Mouse (Mus musculus): Measurements from ENCODE around the gene Hist1h2ad. TPM values are rescaled to one million over a fixed set of nuclear protein-coding genes. Genes with fewer than 3 reads are reported as not detected.
"Not testable (repeated sequence)": the region's sequence is repeated elsewhere in the genome, so short reads cannot be mapped to it uniquely, and the experiment has no call there.

Gene Hist1h2ad
- polyA plus RNA-seq, 1 experiment from 2014 or later, result 3.2 TPM

GRCm38 (mm10) chr13:23539821-23540220 is 34.4 kb upstream of the Hist1h2ad start:
- H3K4me2 ChIP-seq (ENCODE audit: low read length); H3K4me1 ChIP-seq (ENCODE audit: control insufficient read depth, insufficient read depth, low read length); H3K4me3 ChIP-seq (ENCODE audit: low read depth, low read length); H3K9ac ChIP-seq (ENCODE audit: low read length); H3K27me3 ChIP-seq (replicated peaks; ENCODE audit: control insufficient read depth, insufficient read depth, low read length); H3K36me3 ChIP-seq (ENCODE audit: control insufficient read depth, insufficient read depth, low read length); H3K9me3 ChIP-seq (replicated peaks; ENCODE audit: control insufficient read depth, low read length); ATAC-seq; H3K27ac ChIP-seq (ENCODE audit: low read depth, low read length); DNase-seq (ENCODE audit: low spot score): not testable (repeated sequence)
- 74% methylated on average over 1 of the region's 1 CpGs for WGBS

GRCm38 (mm10) chr13:23541497-23541896 is 32.7 kb upstream of the Hist1h2ad start:
- no peak overlapping the region for H3K4me3 ChIP-seq (ENCODE audit: low read depth, low read length)
- 74% methylated on average over 3 of the region's 3 CpGs for WGBS
- no peaks in the 10 kb centered on the region for H3K9me3 ChIP-seq (replicated peaks; ENCODE audit: control insufficient read depth, low read length)
- no peak overlapping the region for H3K9ac ChIP-seq (ENCODE audit: low read length)
- H3K27ac ChIP-seq (ENCODE audit: low read depth, low read length), result no peak overlapping the region
- no peak overlapping the region for H3K4me2 ChIP-seq (ENCODE audit: low read length)
- no peak for DNase-seq (ENCODE audit: low spot score)
- H3K36me3 ChIP-seq (ENCODE audit: control insufficient read depth, insufficient read depth, low read length), result no peaks in the 10 kb centered on the region
- no peaks in the 10 kb centered on the region for H3K27me3 ChIP-seq (replicated peaks; ENCODE audit: control insufficient read depth, insufficient read depth, low read length)
- peaks cover 3% of the 10 kb centered on the region; the same call in 1 of the 2 replicates for H3K4me1 ChIP-seq (ENCODE audit: control insufficient read depth, insufficient read depth, low read length)
- ATAC-seq, result no peak

GRCm38 (mm10) chr13:23542225-23542980 is 31.8 kb upstream of the Hist1h2ad start:
- Histone ChIP-seq H3K4me3 (ENCODE audit: low read depth, low read length) (peak overlapping the region; percentile 37), H3K9ac (ENCODE audit: low read length) (peak overlapping the region; percentile 57; the same call in 1 of the 2 replicates), H3K27ac (ENCODE audit: low read depth, low read length) (peak overlapping the region; percentile 75), H3K4me2 (ENCODE audit: low read length) (peak overlapping the region; percentile 81)
- not testable (repeated sequence) for H3K36me3 ChIP-seq (ENCODE audit: control insufficient read depth, insufficient read depth, low read length); H3K27me3 ChIP-seq (replicated peaks; ENCODE audit: control insufficient read depth, insufficient read depth, low read length); H3K4me1 ChIP-seq (ENCODE audit: control insufficient read depth, insufficient read depth, low read length); ATAC-seq; H3K9me3 ChIP-seq (replicated peaks; ENCODE audit: control insufficient read depth, low read length); DNase-seq (ENCODE audit: low spot score)
- WGBS, result 6% methylated on average over 3 of the region's 3 CpGs

GRCm38 (mm10) chr13:23542999-23543607 is 31.1 kb upstream of the Hist1h2ad start, which contains the start of gene Hist1h2bh:
Gene Hist1h2bh, minus strand, starts transcription at chr13:23543392.
- not testable (repeated sequence) for H3K36me3 ChIP-seq (ENCODE audit: control insufficient read depth, insufficient read depth, low read length); H3K9me3 ChIP-seq (replicated peaks; ENCODE audit: control insufficient read depth, low read length); H3K4me1 ChIP-seq (ENCODE audit: control insufficient read depth, insufficient read depth, low read length); H3K27me3 ChIP-seq (replicated peaks; ENCODE audit: control insufficient read depth, insufficient read depth, low read length)
- Histone ChIP-seq H3K9ac (ENCODE audit: low read length) (peak within 1 kb of the TSS; percentile 57), H3K27ac (ENCODE audit: low read depth, low read length) (peak within 1 kb of the TSS; percentile 92), H3K4me2 (ENCODE audit: low read length) (peak within 1 kb of the TSS; percentile 81), H3K4me3 (ENCODE audit: low read depth, low read length) (peak within 1 kb of the TSS; percentile 41)
- DNase-seq (ENCODE audit: low spot score) (peak; percentile 97), ATAC-seq (peak; percentile 91)
- 0% methylated on average over 33 of the region's 42 CpGs for WGBS

GRCm38 (mm10) chr13:23543965-23544786 is 30.0 kb upstream of the Hist1h2ad start, which contains the start of gene Hist1h3f:
Gene Hist1h3f, plus strand, starts transcription at chr13:23544052.
- Histone ChIP-seq H3K9ac (ENCODE audit: low read length) (peak within 1 kb of the TSS; percentile 62), H3K27me3 (replicated peaks; ENCODE audit: control insufficient read depth, insufficient read depth, low read length) (no peaks in the 10 kb centered on the region), H3K4me1 (ENCODE audit: control insufficient read depth, insufficient read depth, low read length) (no peaks in the 10 kb centered on the region), H3K9me3 (replicated peaks; ENCODE audit: control insufficient read depth, low read length) (no peaks in the 10 kb centered on the region), H3K36me3 (ENCODE audit: control insufficient read depth, insufficient read depth, low read length) (no peaks in the 10 kb centered on the region), H3K4me3 (ENCODE audit: low read depth, low read length) (peak within 1 kb of the TSS; percentile 41), H3K4me2 (ENCODE audit: low read length) (peak within 1 kb of the TSS; percentile 81), H3K27ac (ENCODE audit: low read depth, low read length) (peak within 1 kb of the TSS; percentile 92)
- WGBS, result under 1% methylated on average over 21 of the region's 45 CpGs
- DNase-seq (ENCODE audit: low spot score) (peak; percentile 99), ATAC-seq (peak; percentile 95)

GRCm38 (mm10) chr13:23544787-23545120 is 29.4 kb upstream of the Hist1h2ad start:
- WGBS, result under 1% methylated on average over 11 of the region's 14 CpGs
- Histone ChIP-seq H3K4me2 (ENCODE audit: low read length) (peak overlapping the region; percentile 81), H3K27ac (ENCODE audit: low read depth, low read length) (peak overlapping the region; percentile 92), H3K9ac (ENCODE audit: low read length) (peak overlapping the region; percentile 62), H3K4me3 (ENCODE audit: low read depth, low read length) (peak overlapping the region; percentile 41)
- not testable (repeated sequence) for H3K36me3 ChIP-seq (ENCODE audit: control insufficient read depth, insufficient read depth, low read length); H3K9me3 ChIP-seq (replicated peaks; ENCODE audit: control insufficient read depth, low read length); H3K27me3 ChIP-seq (replicated peaks; ENCODE audit: control insufficient read depth, insufficient read depth, low read length); DNase-seq (ENCODE audit: low spot score); H3K4me1 ChIP-seq (ENCODE audit: control insufficient read depth, insufficient read depth, low read length)
- peak; percentile 35; the same call in 1 of the 2 replicates for ATAC-seq

GRCm38 (mm10) chr13:23546694-23547093 is 27.5 kb upstream of the Hist1h2ad start:
- DNase-seq (ENCODE audit: low spot score) (no peak), ATAC-seq (no peak)
- H3K27ac ChIP-seq (ENCODE audit: low read depth, low read length), result no peak overlapping the region
- H3K27me3 ChIP-seq (replicated peaks; ENCODE audit: control insufficient read depth, insufficient read depth, low read length), result no peaks in the 10 kb centered on the region
- H3K4me2 ChIP-seq (ENCODE audit: low read length), result no peak overlapping the region
- no peak overlapping the region for H3K9ac ChIP-seq (ENCODE audit: low read length)
- no peaks in the 10 kb centered on the region for H3K9me3 ChIP-seq (replicated peaks; ENCODE audit: control insufficient read depth, low read length)
- WGBS, result 78% methylated on average over 5 of the region's 5 CpGs
- peaks cover 4% of the 10 kb centered on the region; the same call in 1 of the 2 replicates for H3K4me1 ChIP-seq (ENCODE audit: control insufficient read depth, insufficient read depth, low read length)
- no peak overlapping the region for H3K4me3 ChIP-seq (ENCODE audit: low read depth, low read length)
- no peaks in the 10 kb centered on the region for H3K36me3 ChIP-seq (ENCODE audit: control insufficient read depth, insufficient read depth, low read length)

GRCm38 (mm10) chr13:23550761-23551145 is 23.4 kb upstream of the Hist1h2ad start:
- no peaks in the 10 kb centered on the region for H3K27me3 ChIP-seq (replicated peaks; ENCODE audit: control insufficient read depth, insufficient read depth, low read length)
- no peak for DNase-seq (ENCODE audit: low spot score)
- no peak for ATAC-seq

More at GRCm38 (mm10) chr13:23550761-23551145, 23.4 kb upstream of the Hist1h2ad start:
- Histone ChIP-seq H3K9me3 (replicated peaks; ENCODE audit: control insufficient read depth, low read length) (no peaks in the 10 kb centered on the region), H3K9ac (ENCODE audit: low read length) (peak overlapping the region; percentile 60), H3K4me2 (ENCODE audit: low read length) (peak overlapping the region; percentile 54), H3K4me3 (ENCODE audit: low read depth, low read length) (peak overlapping the region; percentile 37), H3K27ac (ENCODE audit: low read depth, low read length) (peak overlapping the region; percentile 83), H3K36me3 (ENCODE audit: control insufficient read depth, insufficient read depth, low read length) (no peaks in the 10 kb centered on the region), H3K4me1 (ENCODE audit: control insufficient read depth, insufficient read depth, low read length) (peaks cover 6% of the 10 kb centered on the region; the same call in 1 of the 2 replicates)
- WGBS, result 7% methylated on average over 3 of the region's 3 CpGs

Measured in forebrain, embryonic 14.5 days (tissue).